Mouse (Mus musculus): ENCODE results near the gene Ppp1r12c. TPM values are rescaled to one million over a fixed set of nuclear protein-coding genes. Genes with fewer than 3 reads are reported as not detected.

Gene Ppp1r12c
- total RNA-seq, 2 experiments from 2014 or later, result 173 to 177 TPM

GRCm38 (mm10) chr7:4478796-4479291 lies 22.6 kb downstream of the Ppp1r12c start:
- intact Hi-C loops (cut with DNase I), result loop anchor here (2.0 kb wide), 1 partner anchor 20 kb away; no protein-coding TSS in a partner anchor
- Histone ChIP-seq H3K27ac (peak overlapping the region; percentile 53; the same call in 1 of the 2 replicates), H3K4me3 (peak overlapping the region; percentile 55)
- TF ChIP-seq CTCF (IDR thresholded peaks at IDR 0.05), result no peak
- no peak for DNase-seq (ENCODE audit: extremely low spot score in 1 of 2, low spot score in 2 of 2)

GRCm38 (mm10) chr7:4478021-4478795 lies 23.3 kb downstream of the Ppp1r12c start:
- Histone ChIP-seq H3K27ac (peak overlapping the region; percentile 58), H3K4me3 (peak overlapping the region; percentile 55)
- peak; percentile 43 to 52 for DNase-seq (ENCODE audit: extremely low spot score in 1 of 2, low spot score in 2 of 2)
- TF ChIP-seq CTCF (IDR thresholded peaks at IDR 0.05), result no peak
- intact Hi-C loops (cut with DNase I), result loop anchor here (2.0 kb wide), 1 partner anchor 21 kb away; no protein-coding TSS in a partner anchor

- no peak for TF ChIP-seq CTCF (IDR thresholded peaks at IDR 0.05)
- Histone ChIP-seq H3K4me3 (no peak overlapping the region), H3K27ac (no peak overlapping the region)
- no peak for DNase-seq (ENCODE audit: extremely low spot score in 1 of 2, low spot score in 2 of 2)
- intact Hi-C loops (cut with DNase I), result loop anchor here (5.0 kb wide), 3 partner anchors 327 to 872 kb away; partner anchors contain the start of gene Tmc4
Measured at GRCm38 (mm10) chr7:4473940-4474339, 27.5 kb downstream of the Ppp1r12c start.

GRCm38 (mm10) chr7:4471179-4471555 lies 30.3 kb downstream of the Ppp1r12c start:
- peak; percentile 71 for TF ChIP-seq CTCF (IDR thresholded peaks at IDR 0.05)
- Histone ChIP-seq H3K4me3 (peak overlapping the region; percentile 60), H3K27ac (no peak overlapping the region; the same call in 1 of the 2 replicates)
- peak; percentile 88 to 89 for DNase-seq (ENCODE audit: extremely low spot score in 1 of 2, low spot score in 2 of 2)
- intact Hi-C loops (cut with DNase I), result loop anchor here (2.0 to 5.0 kb wide), 4 partner anchors 40 to 869 kb away; partner anchors contain the start of gene Tmc4

GRCm38 (mm10) chr7:4470275-4471178 lies 31.0 kb downstream of the Ppp1r12c start:
- intact Hi-C loops (cut with DNase I), result loop anchor here (2.0 to 5.0 kb wide), 4 partner anchors 40 to 868 kb away; partner anchors contain the start of gene Tmc4
- TF ChIP-seq CTCF (IDR thresholded peaks at IDR 0.05), result no peak
- H3K27ac ChIP-seq, result peak overlapping the region; percentile 5; the same call in 1 of the 2 replicates
- peak; percentile 56 to 63 for DNase-seq (ENCODE audit: extremely low spot score in 1 of 2, low spot score in 2 of 2)
- peak overlapping the region; percentile 60 for H3K4me3 ChIP-seq

GRCm38 (mm10) chr7:4467801-4468200 lies 33.7 kb downstream of the Ppp1r12c start:
- no peak for DNase-seq (ENCODE audit: extremely low spot score in 1 of 2, low spot score in 2 of 2)
- H3K4me3 ChIP-seq, result no peak overlapping the region
- no peak overlapping the region for H3K27ac ChIP-seq
- no peak for TF ChIP-seq CTCF (IDR thresholded peaks at IDR 0.05)
- intact Hi-C loops (cut with DNase I), result no loop called here

- no peak for TF ChIP-seq CTCF (IDR thresholded peaks at IDR 0.05)
- Histone ChIP-seq H3K4me3 (no peak overlapping the region), H3K27ac (no peak overlapping the region)
- DNase-seq (ENCODE audit: extremely low spot score in 1 of 2, low spot score in 2 of 2), result no peak
- intact Hi-C loops (cut with DNase I), result no loop called here
Measured at GRCm38 (mm10) chr7:4464194-4464824, 37.2 kb downstream of the Ppp1r12c start.

- TF ChIP-seq CTCF (IDR thresholded peaks at IDR 0.05), result no peak
- intact Hi-C loops (cut with DNase I), result no loop called here
- no peak within 1 kb of the TSS; the same call in 1 of the 2 replicates for H3K27ac ChIP-seq
- H3K4me3 ChIP-seq, result peak within 1 kb of the TSS; percentile 26; the same call in 1 of the 2 replicates
- no peak for DNase-seq (ENCODE audit: extremely low spot score in 1 of 2, low spot score in 2 of 2)
Measured at GRCm38 (mm10) chr7:4460576-4461434, 40.7 kb downstream of the Ppp1r12c start, which contains the start of gene Eps8l1. Eps8l1 (plus strand) TSS chr7:4460674.

GRCm38 (mm10) chr7:4452644-4453043 lies 48.8 kb downstream of the Ppp1r12c start:
- Histone ChIP-seq H3K4me3 (no peak overlapping the region), H3K27ac (no peak overlapping the region)
- no peak for DNase-seq (ENCODE audit: extremely low spot score in 1 of 2, low spot score in 2 of 2)
- intact Hi-C loops (cut with DNase I), result no loop called here
- no peak for TF ChIP-seq CTCF (IDR thresholded peaks at IDR 0.05)

GRCm38 (mm10) chr7:4449211-4449610 lies 52.3 kb downstream of the Ppp1r12c start:
- intact Hi-C loops (cut with DNase I), result no loop called here
- Histone ChIP-seq H3K27ac (no peak overlapping the region), H3K4me3 (no peak overlapping the region)
- no peak for TF ChIP-seq CTCF (IDR thresholded peaks at IDR 0.05)
- no peak for DNase-seq (ENCODE audit: extremely low spot score in 1 of 2, low spot score in 2 of 2)
